Mouse (Mus musculus) thymus, adult 2 months (tissue): ENCODE results near the gene Lgals7. TPM values are rescaled to one million over a fixed set of nuclear protein-coding genes. Genes with fewer than 3 reads are reported as not detected.

Experiments
- DNase-seq: peaks from one replicate; pipeline ENCODE4 v3.0.0; 2021
- H3K27ac ChIP-seq: fragments of 200-500 bp; 2 replicates; pipeline ENCODE4 v1.5.1; 2012; ENCODE audit warnings: low read length, control low read depth; ENCODE audit not compliant: control insufficient read depth, insufficient read depth
- H3K27me3 ChIP-seq: fragments of 200-500 bp; 2 replicates; pipeline ENCODE4 v1.6.1; 2012; ENCODE audit warnings: mild to moderate bottlenecking, low read length, moderate library complexity, mixed read lengths; ENCODE audit not compliant: control insufficient read depth, insufficient read depth
- H3K36me3 ChIP-seq: fragments of 200-500 bp; 2 replicates; pipeline ENCODE4 v1.6.1; 2012; ENCODE audit warnings: mild to moderate bottlenecking, low read length, moderate library complexity; ENCODE audit not compliant: control insufficient read depth, insufficient read depth
- H3K4me1 ChIP-seq: fragments of 200-500 bp; replicated peaks from 2 replicates; pipeline ENCODE4 v1.6.1; 2012; ENCODE audit warnings: low read length; ENCODE audit not compliant: control insufficient read depth, insufficient read depth
- H3K4me3 ChIP-seq: fragments of 200-500 bp; 2 replicates; pipeline ENCODE4 v1.5.1; 2012; ENCODE audit warnings: mild to moderate bottlenecking, low read length, control low read depth, moderate library complexity; ENCODE audit not compliant: control insufficient read depth, insufficient read depth
- CTCF ChIP-seq: fragments of 200-500 bp; IDR thresholded peaks from 2 replicates; pipeline ENCODE4 v1.5.1; 2012; ENCODE audit warnings: mild to moderate bottlenecking, control low read depth, low read length, moderate library complexity, borderline replicate concordance; ENCODE audit not compliant: control insufficient read depth, poor library complexity, insufficient read depth; ENCODE audit errors: extremely low read depth
- POLR2A ChIP-seq: fragments of 200-500 bp; IDR thresholded peaks from 2 replicates; pipeline ENCODE4 v1.6.1; 2012; ENCODE audit warnings: mild to moderate bottlenecking, low read length, control low read depth, moderate library complexity; ENCODE audit not compliant: control insufficient read depth, poor library complexity, insufficient read depth; ENCODE audit errors: extremely low read depth
- WGBS: fragments of 180-500 bp; shearing (Covaris S2); methylation state at CpG from one replicate; pipeline ENCODE4 v1.1.7; 2018; 5-methylcytosine and 5-hydroxymethylcytosine counted together
- polyA plus RNA-seq: library from polyadenylated mRNA; depleted of rRNA; stranded (reverse); fragments of >200 nt; gene quantifications from 2 replicates; pipeline ENCODE4 v1.2.3, GENCODE M21; 2012

The Lgals7 gene
- polyA plus RNA-seq, 1 experiment, result 15.5 TPM

DNA sequence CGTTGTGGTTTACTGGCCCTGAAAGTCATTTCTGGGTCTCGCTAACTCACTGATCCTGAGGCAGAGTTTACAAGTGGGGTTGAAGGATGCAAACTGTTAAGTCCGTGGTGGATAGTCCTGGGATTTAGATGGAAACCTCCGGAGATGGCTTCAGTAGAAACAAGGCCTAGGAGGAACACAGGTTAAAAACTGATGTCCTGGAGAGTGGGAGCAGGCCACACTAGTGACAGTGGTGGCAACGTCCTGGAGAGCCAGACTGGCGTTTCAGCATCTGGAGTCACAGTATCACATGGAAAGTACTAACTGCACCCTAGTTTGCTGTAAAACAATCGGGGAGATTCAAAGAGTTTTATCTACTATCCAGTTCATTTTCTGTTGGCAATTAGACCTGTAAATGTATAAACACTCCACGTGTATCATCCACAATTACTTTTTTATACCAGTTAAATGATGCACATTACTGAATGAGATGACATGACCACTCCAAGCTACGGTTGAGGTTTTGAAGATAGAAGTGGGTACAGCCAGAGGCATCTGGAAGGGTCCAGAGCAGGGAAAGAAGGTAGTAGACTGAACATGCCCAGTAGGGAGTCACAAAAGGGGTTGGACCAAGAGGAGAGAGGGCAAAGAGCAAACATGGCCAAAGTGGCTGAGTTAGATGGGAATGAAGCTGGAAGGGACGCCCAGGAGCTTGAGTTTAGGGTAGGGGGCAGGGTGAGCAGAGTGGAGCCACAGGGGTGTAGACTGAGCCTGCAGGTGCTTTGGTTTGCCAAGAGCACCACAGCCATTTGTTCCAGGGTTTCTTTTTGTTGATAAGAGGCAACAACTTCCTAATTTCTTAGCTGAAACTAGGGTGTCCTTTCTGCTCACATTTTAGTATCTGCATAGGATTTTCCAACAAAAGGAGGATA, 40.4 kb upstream of the Lgals7 start:
- Histone ChIP-seq H3K27me3 (no peaks in the 10 kb centered on the region), H3K4me3 (no peak overlapping the region), H3K36me3 (peaks cover 43% of the 10 kb centered on the region), H3K27ac (peak overlapping the region; percentile 40; the same call in 1 of the 2 replicates), H3K4me1 (peaks cover 25% of the 10 kb centered on the region)
- TF ChIP-seq CTCF (no peak), POLR2A (no peak)
- DNase-seq, result no peak
- 76% methylated on average over 10 of the region's 10 CpGs for WGBS

DNA sequence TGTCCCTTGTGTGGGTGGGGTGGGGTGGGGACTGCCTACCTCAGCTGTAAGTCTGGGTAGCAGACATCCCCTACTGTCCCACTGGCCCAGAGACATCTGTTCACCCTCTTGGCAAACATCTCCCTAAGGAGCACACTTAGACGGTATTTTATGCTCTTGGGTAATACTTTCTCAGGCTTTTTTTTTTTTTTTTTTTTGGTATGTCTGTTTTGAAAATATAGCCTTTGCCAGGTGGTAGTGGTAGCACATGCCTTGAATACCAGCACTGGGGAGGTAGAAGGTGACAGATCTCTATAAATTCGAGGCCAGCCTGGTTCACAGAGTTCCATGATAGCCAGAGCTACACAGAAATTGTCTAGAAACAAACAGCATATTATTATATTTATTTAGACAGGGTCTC, 39.7 kb upstream of the Lgals7 start:
- H3K27ac ChIP-seq, result no peak overlapping the region; the same call in 1 of the 2 replicates
- no peaks in the 10 kb centered on the region for H3K27me3 ChIP-seq
- DNase-seq, result no peak
- TF ChIP-seq POLR2A (no peak), CTCF (no peak)
- H3K4me3 ChIP-seq, result no peak overlapping the region
- 37% methylated on average over 2 of the region's 2 CpGs for WGBS
- peaks cover 25% of the 10 kb centered on the region for H3K4me1 ChIP-seq
- peaks cover 37% of the 10 kb centered on the region for H3K36me3 ChIP-seq

GRCm38 (mm10) chr7:28824941-28825685, 38.5 kb upstream of the Lgals7 start, which contains the start of gene Ech1:
Ech1 (plus strand) TSS chr7:28825217.
- H3K4me3 ChIP-seq, result peak within 1 kb of the TSS; percentile 55
- DNase-seq, result peak; percentile 87
- TF ChIP-seq CTCF (no peak), POLR2A (peak; percentile 42; the same call in 1 of the 2 replicates)
- 2% methylated on average over 33 of the region's 33 CpGs for WGBS
- H3K4me1 ChIP-seq, result peaks cover 21% of the 10 kb centered on the region
- H3K36me3 ChIP-seq, result peaks cover 30% of the 10 kb centered on the region
- no peaks in the 10 kb centered on the region for H3K27me3 ChIP-seq
- peak within 1 kb of the TSS; percentile 52 for H3K27ac ChIP-seq

DNA sequence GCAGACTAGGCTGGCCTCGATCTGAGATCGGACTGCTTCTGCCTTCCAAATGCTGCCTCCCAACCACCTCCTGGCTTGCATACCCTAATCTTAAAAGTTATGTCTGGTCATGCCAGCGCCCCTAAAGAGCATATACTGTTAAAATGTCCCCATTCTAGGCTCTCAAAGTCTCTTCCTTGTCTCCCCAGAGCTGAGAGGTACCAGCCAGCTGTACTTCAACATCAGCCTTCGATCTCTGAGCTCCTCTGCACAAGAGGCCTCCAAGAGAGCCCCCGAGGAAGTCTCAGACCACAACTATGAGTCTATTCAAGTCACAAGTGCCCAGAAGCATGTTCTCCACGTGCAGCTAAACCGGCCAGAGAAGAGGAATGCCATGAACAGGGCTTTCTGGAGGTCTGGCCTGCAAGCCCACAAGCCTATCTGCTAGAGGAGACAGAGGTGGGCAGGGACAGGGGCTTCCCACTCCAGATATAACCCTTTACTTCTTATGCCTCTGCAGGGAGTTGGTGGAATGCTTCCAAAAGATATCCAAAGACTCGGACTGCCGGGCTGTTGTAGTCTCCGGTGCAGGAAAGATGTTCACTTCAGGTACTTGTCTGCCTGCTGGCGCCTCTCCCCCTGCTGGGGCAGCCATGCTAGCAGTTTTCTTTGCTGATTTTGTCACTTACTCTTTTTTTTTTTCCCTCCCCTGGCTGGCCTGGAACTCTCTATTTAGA, 37.8 kb upstream of the Lgals7 start:
- 28% methylated on average over 11 of the region's 11 CpGs for WGBS
- DNase-seq, result peak; percentile 55

GRCm38 (mm10) chr7:28826402-28826772, 37.3 kb upstream of the Lgals7 start:
- Histone ChIP-seq H3K4me3 (no peak overlapping the region), H3K27me3 (no peaks in the 10 kb centered on the region), H3K27ac (0 out of 2 replicates have a peak overlapping the region, but pooled peaks have one; percentile 52), H3K36me3 (peaks cover 27% of the 10 kb centered on the region), H3K4me1 (peaks cover 13% of the 10 kb centered on the region)
- TF ChIP-seq CTCF, result no peak
- TF ChIP-seq POLR2A, result no peak
- 95% methylated on average over 7 of the region's 7 CpGs for WGBS
- no peak for DNase-seq

More for the DNA sequence above, 37.8 kb upstream of the Lgals7 start:
- peaks cover 28% of the 10 kb centered on the region for H3K36me3 ChIP-seq
- peak overlapping the region; percentile 55 for H3K4me3 ChIP-seq
- no peaks in the 10 kb centered on the region for H3K27me3 ChIP-seq
- H3K27ac ChIP-seq, result peak overlapping the region; percentile 52
- peaks cover 14% of the 10 kb centered on the region for H3K4me1 ChIP-seq
- TF ChIP-seq CTCF (no peak; the same call in 1 of the 2 replicates), POLR2A (no peak)

DNA sequence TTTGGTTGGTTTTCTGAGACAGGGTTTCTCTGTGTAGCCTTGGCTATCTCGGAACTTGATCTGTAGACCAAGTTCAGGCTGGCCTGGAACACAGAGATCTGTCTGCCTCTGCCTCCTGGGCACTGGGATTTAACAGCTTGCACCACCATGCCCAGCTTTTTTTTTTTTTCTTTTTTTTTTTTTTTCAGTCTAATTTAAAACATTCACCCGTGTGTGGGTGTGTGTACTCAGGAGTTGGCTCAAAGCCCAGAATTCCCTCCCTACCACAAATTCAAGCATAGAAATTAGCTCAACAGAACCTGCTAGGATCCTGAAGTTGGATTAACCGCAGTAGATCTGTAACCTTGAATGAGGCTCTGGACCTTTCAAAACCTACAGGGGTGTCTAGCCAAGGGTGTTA, 36.3 kb upstream of the Lgals7 start:
- H3K4me1 ChIP-seq, result peaks cover 15% of the 10 kb centered on the region
- no peaks in the 10 kb centered on the region for H3K27me3 ChIP-seq
- no peak overlapping the region for H3K4me3 ChIP-seq
- TF ChIP-seq CTCF (no peak), POLR2A (no peak)
- DNase-seq, result no peak
- H3K36me3 ChIP-seq, result peaks cover 26% of the 10 kb centered on the region
- H3K27ac ChIP-seq, result no peak overlapping the region
- 81% methylated on average over 3 of the region's 3 CpGs for WGBS
